Mouse (Mus musculus) liver, embryonic 11.5 days (tissue): ENCODE measurements around the gene Mbd4. TPM values are rescaled to one million over a fixed set of nuclear protein-coding genes. Genes with fewer than 3 reads are reported as not detected.

Experiments
- ATAC-seq: fragments of 200-750 bp; cut with Nextera tagmentation; replicated peaks from 2 replicates; pipeline ENCODE4 v1.8.0; 2017; ENCODE audit warnings: moderate number of reproducible peaks, mild to moderate bottlenecking, moderate TSS enrichment, moderate library complexity; ENCODE audit not compliant: low FRiP score
- DNase-seq: peaks from one replicate; pipeline ENCODE4 v3.0.0-alpha.2; 2017; ENCODE audit warnings: low spot score
- H3K27ac ChIP-seq: fragments of 300-500 bp; sonication (generic); 2 replicates; pipeline ENCODE4 v1.5.1; 2014; ENCODE audit warnings: mild to moderate bottlenecking, low read depth, low read length, control low read depth
- H3K27me3 ChIP-seq: fragments of 300-500 bp; sonication (generic); replicated peaks from 2 replicates; pipeline ENCODE4 v1.6.1; 2014; ENCODE audit warnings: low read length, mixed read lengths; ENCODE audit not compliant: control insufficient read depth, insufficient read depth
- H3K36me3 ChIP-seq: fragments of 300-500 bp; sonication (generic); 2 replicates; pipeline ENCODE4 v1.6.1; 2014; ENCODE audit warnings: mild to moderate bottlenecking, low read length, moderate library complexity, mixed read lengths; ENCODE audit not compliant: control insufficient read depth, insufficient read depth
- H3K4me1 ChIP-seq: fragments of 300-500 bp; sonication (generic); replicated peaks from 2 replicates; pipeline ENCODE4 v1.6.1; 2014; ENCODE audit warnings: low read length, mixed read lengths; ENCODE audit not compliant: control insufficient read depth, insufficient read depth
- H3K4me2 ChIP-seq: fragments of 300-500 bp; sonication (generic); 2 replicates; pipeline ENCODE4 v1.6.1; 2014; ENCODE audit warnings: mild to moderate bottlenecking, control low read depth, moderate library complexity
- H3K4me3 ChIP-seq: fragments of 300-500 bp; sonication (generic); 2 replicates; pipeline ENCODE4 v1.5.1; 2014; ENCODE audit warnings: low read depth, low read length, control low read depth
- H3K9ac ChIP-seq: fragments of 300-500 bp; sonication (generic); 2 replicates; pipeline ENCODE4 v1.6.1; 2014; ENCODE audit warnings: low read depth, low read length, control low read depth
- H3K9me3 ChIP-seq: fragments of 300-500 bp; sonication (generic); 2 replicates; pipeline ENCODE4 v1.6.1; 2016; ENCODE audit warnings: low read length, inconsistent platforms, mixed read lengths; ENCODE audit not compliant: control insufficient read depth
- WGBS: fragments of 180-500 bp; shearing (Covaris S2); extraction: QIAGEN DNeasy Blood & Tissue Kit; methylation state at CpG from one replicate; pipeline ENCODE4 v1.1.7; 2014; 5-methylcytosine and 5-hydroxymethylcytosine counted together
- polyA plus RNA-seq: library from polyadenylated mRNA; unstranded; fragments of >200 nt; fragmentation: Nextera tagmentation; extraction: Ambion mirVana; gene quantifications from 2 replicates; pipeline ENCODE4 v1.2.1, GENCODE M21; 2014

The Mbd4 gene
- 20.7 and 23.0 TPM in 2 replicates for polyA plus RNA-seq

DNA sequence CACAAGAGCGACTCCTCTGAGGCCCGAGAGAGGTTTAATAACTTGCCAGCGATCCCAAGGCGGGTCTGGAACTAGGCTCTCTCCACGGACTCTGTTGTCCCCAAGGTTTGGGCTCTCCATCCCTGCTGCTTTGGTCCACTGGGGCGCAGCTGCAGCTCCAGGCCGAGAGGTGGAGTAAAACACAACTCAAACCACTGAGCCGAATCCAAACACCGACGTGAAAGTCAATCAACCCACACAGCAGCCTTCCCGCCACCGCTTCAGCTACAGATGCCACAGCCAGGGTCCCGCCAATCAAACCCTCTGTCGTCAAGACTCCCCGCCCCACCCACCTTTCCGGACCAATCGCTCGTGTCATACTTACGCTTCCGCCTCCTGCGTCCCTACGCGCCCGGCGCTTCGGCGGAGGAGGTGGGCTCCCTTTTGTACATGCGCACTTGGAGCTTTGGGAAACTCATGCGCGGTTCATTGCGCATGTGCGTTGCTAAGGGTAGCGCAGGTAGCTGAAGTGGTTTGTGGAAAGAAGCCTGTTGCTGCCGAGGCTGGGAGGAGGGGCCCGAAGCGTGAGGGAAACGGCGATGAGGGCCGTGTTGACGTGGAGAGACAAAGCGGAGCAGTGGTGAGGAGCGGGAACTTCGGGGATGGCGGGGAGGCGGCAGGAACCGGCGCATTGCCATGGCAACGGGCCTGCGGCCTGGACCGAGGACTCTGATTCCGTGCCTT is at the start of gene Mbd4, which contains the start of gene Ift122:
TSS of gene Mbd4 (minus strand) at position 281 of the 723 bp plus-strand sequence.
TSS of gene Ift122 (plus strand) at position 380 of the 723 bp plus-strand sequence.
- H3K27ac ChIP-seq, result peak within 1 kb of the TSS; percentile 96
- no peaks in the 10 kb centered on the region for H3K9me3 ChIP-seq
- ATAC-seq (peak; percentile 99), DNase-seq (peak; percentile 98)
- under 1% methylated on average over 51 of the region's 51 CpGs for WGBS
- H3K4me1 ChIP-seq, result peaks cover 7% of the 10 kb centered on the region
- H3K4me3 ChIP-seq, result peak within 1 kb of the TSS; percentile 76
- H3K4me2 ChIP-seq, result peak within 1 kb of the TSS; percentile 84
- peak within 1 kb of the TSS; percentile 82 for H3K9ac ChIP-seq
- H3K27me3 ChIP-seq, result no peaks in the 10 kb centered on the region
- H3K36me3 ChIP-seq, result peaks cover 6% of the 10 kb centered on the region; the same call in 1 of the 2 replicates

DNA sequence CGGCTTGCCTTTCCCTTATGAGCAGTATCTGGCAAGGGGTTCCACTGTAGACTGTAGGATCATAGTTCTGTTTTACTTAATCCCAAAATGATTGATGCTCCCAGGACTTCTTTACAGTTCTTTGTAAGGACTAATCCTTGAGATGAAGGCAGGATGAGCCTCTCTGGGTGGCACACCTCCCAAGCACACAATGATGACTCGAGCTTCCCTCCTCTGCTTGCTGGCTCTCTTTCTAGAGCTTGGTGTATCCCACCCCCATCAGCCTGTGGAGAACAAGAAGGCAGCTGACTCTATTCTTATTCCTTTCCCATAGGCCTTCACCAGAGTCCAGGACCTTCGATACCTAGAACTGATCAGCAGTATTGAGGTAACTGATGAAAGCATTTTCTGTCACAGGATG is 49.4 kb upstream of the Mbd4 start:
- Histone ChIP-seq H3K4me2 (no peak overlapping the region), H3K4me3 (no peak overlapping the region), H3K4me1 (peaks cover 4% of the 10 kb centered on the region; the same call in 1 of the 2 replicates), H3K27me3 (no peaks in the 10 kb centered on the region), H3K9ac (no peak overlapping the region), H3K9me3 (no peaks in the 10 kb centered on the region), H3K27ac (no peak overlapping the region), H3K36me3 (no peaks in the 10 kb centered on the region)
- ATAC-seq, result no peak
- DNase-seq, result no peak
- WGBS, result 75% methylated on average over 3 of the region's 3 CpGs

DNA sequence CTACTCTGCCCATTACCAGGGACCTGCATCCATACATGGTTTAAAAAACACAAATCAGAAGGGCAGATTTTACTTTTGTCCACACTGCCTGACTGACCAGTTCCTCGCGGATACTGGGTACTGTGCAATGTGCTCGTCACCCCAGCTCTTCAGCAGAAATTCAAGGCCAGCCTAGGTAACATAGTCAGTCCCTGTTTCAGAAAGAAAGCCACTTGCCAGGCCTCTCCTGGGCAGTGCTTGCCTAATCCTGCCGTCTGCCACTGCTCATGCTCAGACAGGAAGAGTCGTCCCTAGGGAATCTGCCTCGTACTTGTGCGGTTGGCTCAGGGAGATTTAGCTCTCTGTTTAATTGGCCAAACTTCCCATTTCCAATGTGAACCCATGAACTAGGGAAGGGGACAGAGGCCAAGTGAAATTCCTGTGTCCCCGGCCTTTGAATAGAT is 48.3 kb upstream of the Mbd4 start:
- ATAC-seq (no peak), DNase-seq (no peak)
- H3K27ac ChIP-seq, result no peak overlapping the region
- no peaks in the 10 kb centered on the region for H3K9me3 ChIP-seq
- no peak overlapping the region for H3K4me3 ChIP-seq
- H3K9ac ChIP-seq, result no peak overlapping the region
- H3K4me2 ChIP-seq, result no peak overlapping the region
- H3K4me1 ChIP-seq, result no peaks in the 10 kb centered on the region; the same call in 1 of the 2 replicates
- no peaks in the 10 kb centered on the region for H3K27me3 ChIP-seq
- WGBS, result 82% methylated on average over 8 of the region's 8 CpGs
- no peaks in the 10 kb centered on the region for H3K36me3 ChIP-seq

DNA sequence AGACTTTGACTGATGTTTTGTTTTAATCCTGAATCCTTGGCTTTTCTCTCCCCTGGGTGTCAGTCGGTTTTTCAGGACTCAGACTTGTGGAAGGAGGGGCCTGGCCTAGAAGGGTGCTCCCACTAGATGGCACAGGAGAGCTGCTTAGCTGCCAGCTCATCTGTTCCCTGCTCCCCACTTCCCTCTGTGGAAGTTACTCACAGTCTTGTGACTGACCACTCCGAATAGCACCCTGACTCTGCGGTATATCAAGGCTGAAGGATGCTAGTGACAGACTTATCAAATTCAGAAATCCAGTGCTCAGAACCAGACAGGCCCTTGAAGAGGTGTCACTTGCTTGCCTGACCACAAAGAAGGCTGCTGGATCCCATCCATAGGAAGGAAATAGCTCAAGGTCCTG is 47.9 kb upstream of the Mbd4 start:
- Histone ChIP-seq H3K27ac (no peak overlapping the region), H3K4me2 (no peak overlapping the region), H3K4me3 (no peak overlapping the region), H3K9ac (no peak overlapping the region), H3K9me3 (no peaks in the 10 kb centered on the region), H3K27me3 (no peaks in the 10 kb centered on the region), H3K36me3 (no peaks in the 10 kb centered on the region), H3K4me1 (no peaks in the 10 kb centered on the region; the same call in 1 of the 2 replicates)
- ATAC-seq (peak; percentile 51), DNase-seq (no peak)
- WGBS, result 22% methylated on average over 3 of the region's 3 CpGs

DNA sequence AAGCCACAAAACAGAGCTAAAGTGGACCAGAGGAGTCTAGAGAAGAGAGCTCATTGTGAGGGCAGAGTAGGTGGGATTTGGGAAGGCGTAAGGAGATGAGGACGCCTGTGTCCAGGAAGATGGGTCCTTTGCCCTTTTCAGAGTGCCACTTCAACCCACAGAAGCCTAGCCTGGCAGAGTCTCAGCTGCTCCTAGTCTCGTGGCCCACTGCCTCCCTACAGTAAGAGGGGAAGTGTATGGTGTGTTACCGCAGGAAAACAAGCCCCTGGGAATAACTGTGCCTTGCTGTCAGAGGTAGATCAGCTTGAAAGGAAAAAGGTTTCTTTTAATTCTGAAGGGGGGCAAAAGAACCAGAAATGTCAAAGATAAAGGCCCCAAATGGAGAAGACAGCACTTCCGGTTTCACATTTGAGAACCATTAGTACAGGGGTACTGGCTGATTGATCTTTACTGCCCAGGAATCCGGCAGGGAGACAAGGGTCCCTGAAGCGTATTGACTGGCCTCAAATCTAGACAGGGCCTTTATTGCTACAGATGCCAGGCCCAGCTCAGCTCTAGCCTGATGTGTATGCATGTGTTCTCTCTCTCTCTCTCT is 44.9 kb upstream of the Mbd4 start:
- Histone ChIP-seq H3K4me2 (no peak overlapping the region), H3K9ac (no peak overlapping the region), H3K4me1 (no peaks in the 10 kb centered on the region; the same call in 1 of the 2 replicates), H3K27me3 (no peaks in the 10 kb centered on the region), H3K9me3 (no peaks in the 10 kb centered on the region), H3K27ac (no peak overlapping the region), H3K36me3 (no peaks in the 10 kb centered on the region), H3K4me3 (no peak overlapping the region)
- WGBS, result 71% methylated on average over 7 of the region's 7 CpGs
- DNase-seq, result no peak
- no peak for ATAC-seq

DNA sequence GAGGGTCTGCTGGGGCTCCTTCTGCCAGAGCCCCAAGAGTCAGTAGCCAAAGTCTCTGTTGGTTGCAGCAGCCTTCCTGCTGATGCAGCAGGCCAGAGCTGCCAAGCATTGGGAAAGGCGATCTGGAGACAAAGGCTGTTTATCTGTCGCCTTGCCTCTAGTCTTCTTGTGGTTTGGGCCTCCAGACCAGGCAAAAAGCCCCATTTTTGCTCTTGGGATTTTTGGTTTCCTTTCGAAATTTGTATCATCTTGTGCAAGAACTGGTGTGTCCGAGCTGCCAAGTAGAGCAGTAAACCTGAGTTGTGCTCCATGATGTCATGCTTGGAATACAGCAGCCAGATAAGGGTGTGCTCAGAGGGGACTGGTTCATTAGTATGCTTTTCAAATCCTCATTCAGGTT is 43.9 kb upstream of the Mbd4 start:
- H3K36me3 ChIP-seq, result no peaks in the 10 kb centered on the region
- H3K9me3 ChIP-seq, result no peaks in the 10 kb centered on the region
- no peak overlapping the region for H3K9ac ChIP-seq
- no peak overlapping the region for H3K27ac ChIP-seq
- no peaks in the 10 kb centered on the region for H3K27me3 ChIP-seq
- H3K4me1 ChIP-seq, result no peaks in the 10 kb centered on the region; the same call in 1 of the 2 replicates
- no peak overlapping the region for H3K4me2 ChIP-seq
- 49% methylated on average over 4 of the region's 4 CpGs for WGBS
- no peak for DNase-seq
- H3K4me3 ChIP-seq, result no peak overlapping the region
- ATAC-seq, result no peak

DNA sequence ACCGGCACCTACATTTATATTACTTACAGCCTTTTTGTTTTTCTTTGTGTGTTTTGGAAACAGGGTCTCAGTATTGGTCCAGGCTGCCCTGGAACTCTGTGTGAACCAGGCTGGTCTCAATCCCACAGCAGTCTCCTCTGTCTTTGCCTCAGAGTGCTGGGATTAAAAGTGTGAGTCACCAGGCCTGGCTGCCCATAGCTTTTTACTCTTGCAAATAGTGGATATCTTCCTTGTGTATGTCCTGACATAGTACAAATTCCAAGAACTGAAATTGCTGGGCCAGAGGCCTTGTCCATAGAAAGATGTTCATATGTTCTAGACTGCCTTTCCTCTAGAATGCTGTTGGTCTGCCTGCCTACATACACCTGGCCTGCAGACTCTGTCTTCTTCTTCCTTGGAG is 43.2 kb upstream of the Mbd4 start:
- Histone ChIP-seq H3K4me1 (no peaks in the 10 kb centered on the region; the same call in 1 of the 2 replicates), H3K4me3 (no peak overlapping the region), H3K9ac (no peak overlapping the region), H3K9me3 (no peaks in the 10 kb centered on the region), H3K4me2 (no peak overlapping the region), H3K27ac (no peak overlapping the region), H3K27me3 (no peaks in the 10 kb centered on the region), H3K36me3 (no peaks in the 10 kb centered on the region)
- ATAC-seq, result no peak
- WGBS, result 77% methylated on average over 1 of the region's 1 CpGs
- no peak for DNase-seq

DNA sequence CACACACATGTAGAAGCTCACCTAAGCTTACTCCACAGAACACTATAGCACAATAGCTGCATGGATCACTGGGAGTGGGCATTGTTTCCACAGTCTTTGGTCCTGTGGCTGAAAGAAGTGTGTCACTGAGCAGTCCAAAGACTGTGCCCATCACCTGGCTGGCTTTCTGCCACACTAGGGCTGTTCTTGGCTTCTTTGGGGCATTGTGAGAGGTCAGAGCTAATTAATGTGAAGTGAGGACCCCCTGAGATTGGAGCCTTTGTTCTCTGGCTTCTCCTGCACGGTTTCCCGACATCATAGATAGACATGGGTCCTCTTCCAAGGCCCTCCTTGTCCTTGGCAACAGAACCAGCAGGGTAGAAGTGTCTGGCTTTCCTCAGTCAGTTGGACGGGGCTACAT is 39.2 kb upstream of the Mbd4 start:
- H3K4me1 ChIP-seq, result no peaks in the 10 kb centered on the region
- H3K4me3 ChIP-seq, result no peak overlapping the region
- WGBS, result 73% methylated on average over 3 of the region's 3 CpGs
- H3K9me3 ChIP-seq, result no peaks in the 10 kb centered on the region
- H3K4me2 ChIP-seq, result no peak overlapping the region
- H3K27me3 ChIP-seq, result no peaks in the 10 kb centered on the region
- DNase-seq, result no peak
- peaks cover 9% of the 10 kb centered on the region; the same call in 1 of the 2 replicates for H3K36me3 ChIP-seq
- ATAC-seq, result no peak
- no peak overlapping the region for H3K9ac ChIP-seq
- H3K27ac ChIP-seq, result no peak overlapping the region
